Mouse (Mus musculus) heart, embryonic 10.5 days (tissue): Measurements from ENCODE around the gene Krba1. TPM values are rescaled to one million over a fixed set of nuclear protein-coding genes. Genes with fewer than 3 reads are reported as not detected.
A peak's percentile ranks its signal among the peaks of the same experiment; 100 is the strongest.

Source experiments
- DNase-seq: peaks from one replicate; pipeline ENCODE4 v3.0.0-alpha.2; 2017; ENCODE audit warnings: low spot score
- H3K27ac ChIP-seq: fragments of 300-500 bp; sonication (generic); 2 replicates; pipeline ENCODE4 v1.5.1; 2016; ENCODE audit warnings: mild to moderate bottlenecking
- H3K27me3 ChIP-seq: fragments of 300-500 bp; sonication (generic); 2 replicates; pipeline ENCODE4 v1.6.1; 2016; ENCODE audit warnings: mild to moderate bottlenecking; ENCODE audit not compliant: poor library complexity, insufficient read depth, severe bottlenecking
- H3K36me3 ChIP-seq: fragments of 300-500 bp; sonication (generic); 2 replicates; pipeline ENCODE4 v1.6.1; 2016; ENCODE audit warnings: mild to moderate bottlenecking, moderate library complexity
- H3K4me1 ChIP-seq: fragments of 300-500 bp; sonication (generic); 2 replicates; pipeline ENCODE4 v1.6.1; 2016; ENCODE audit warnings: mild to moderate bottlenecking
- H3K4me3 ChIP-seq: fragments of 300-500 bp; sonication (generic); 2 replicates; pipeline ENCODE4 v1.5.1; 2016; ENCODE audit warnings: mild to moderate bottlenecking, moderate library complexity
- H3K9me3 ChIP-seq: fragments of 300-500 bp; sonication (generic); 2 replicates; pipeline ENCODE4 v1.6.1; 2016; ENCODE audit warnings: mild to moderate bottlenecking, moderate library complexity
- WGBS: fragments of 180-500 bp; shearing (Covaris S2); methylation state at CpG from one replicate; pipeline ENCODE4 v1.1.7; 2016; 5-methylcytosine and 5-hydroxymethylcytosine counted together
- polyA plus RNA-seq: library from polyadenylated mRNA; unstranded; fragments of >200 nt; fragmentation: Nextera tagmentation; extraction: Ambion mirVana; gene quantifications from 2 replicates; pipeline ENCODE4 v1.2.1, GENCODE M21; 2016

The Krba1 gene
- polyA plus RNA-seq, 1 experiment from 2014 or later = 17.5 TPM

GRCm38 (mm10) chr6:48432893-48433816 lies 37.8 kb downstream of the Krba1 start:
- Histone ChIP-seq H3K36me3 (peaks cover 11% of the 10 kb centered on the region), H3K4me1 (peaks cover 24% of the 10 kb centered on the region), H3K9me3 (no peaks in the 10 kb centered on the region), H3K27me3 (peaks cover 25% of the 10 kb centered on the region), H3K4me3 (no peak overlapping the region), H3K27ac (no peak overlapping the region)
- 51% methylated on average over 12 of the region's 12 CpGs for WGBS
- no peak for DNase-seq

- H3K36me3 ChIP-seq = peaks cover 26% of the 10 kb centered on the region
- H3K9me3 ChIP-seq = no peaks in the 10 kb centered on the region
- no peak overlapping the region for H3K27ac ChIP-seq
- no peak for DNase-seq
- no peak overlapping the region for H3K4me3 ChIP-seq
- 64% methylated on average over 6 of the region's 6 CpGs for WGBS
- peaks cover 39% of the 10 kb centered on the region for H3K4me1 ChIP-seq
- H3K27me3 ChIP-seq = peaks cover 39% of the 10 kb centered on the region
Measured at GRCm38 (mm10) chr6:48434651-48435050, 39.3 kb downstream of the Krba1 start.

- Histone ChIP-seq H3K27ac (no peak overlapping the region), H3K36me3 (peaks cover 29% of the 10 kb centered on the region), H3K9me3 (no peaks in the 10 kb centered on the region), H3K27me3 (peaks cover 44% of the 10 kb centered on the region), H3K4me1 (peaks cover 44% of the 10 kb centered on the region), H3K4me3 (no peak overlapping the region)
- DNase-seq = no peak
- WGBS = 62% methylated on average over 5 of the region's 5 CpGs
Measured at GRCm38 (mm10) chr6:48435111-48435510, 39.7 kb downstream of the Krba1 start.

GRCm38 (mm10) chr6:48435706-48436349 lies 40.4 kb downstream of the Krba1 start:
- Histone ChIP-seq H3K9me3 (no peaks in the 10 kb centered on the region), H3K27ac (no peak overlapping the region), H3K4me3 (no peak overlapping the region), H3K4me1 (peaks cover 50% of the 10 kb centered on the region), H3K36me3 (peaks cover 29% of the 10 kb centered on the region), H3K27me3 (peaks cover 51% of the 10 kb centered on the region)
- WGBS = 75% methylated on average over 5 of the region's 5 CpGs
- no peak for DNase-seq

GRCm38 (mm10) chr6:48437679-48438376 lies 42.4 kb downstream of the Krba1 start:
- H3K27me3 ChIP-seq = peaks cover 62% of the 10 kb centered on the region
- H3K4me1 ChIP-seq = peaks cover 54% of the 10 kb centered on the region
- H3K36me3 ChIP-seq = peaks cover 47% of the 10 kb centered on the region
- DNase-seq = no peak
- WGBS = 26% methylated on average over 35 of the region's 35 CpGs
- H3K4me3 ChIP-seq = peak overlapping the region; percentile 52
- H3K9me3 ChIP-seq = no peaks in the 10 kb centered on the region
- peak overlapping the region; percentile 11; the same call in 1 of the 2 replicates for H3K27ac ChIP-seq

DNA sequence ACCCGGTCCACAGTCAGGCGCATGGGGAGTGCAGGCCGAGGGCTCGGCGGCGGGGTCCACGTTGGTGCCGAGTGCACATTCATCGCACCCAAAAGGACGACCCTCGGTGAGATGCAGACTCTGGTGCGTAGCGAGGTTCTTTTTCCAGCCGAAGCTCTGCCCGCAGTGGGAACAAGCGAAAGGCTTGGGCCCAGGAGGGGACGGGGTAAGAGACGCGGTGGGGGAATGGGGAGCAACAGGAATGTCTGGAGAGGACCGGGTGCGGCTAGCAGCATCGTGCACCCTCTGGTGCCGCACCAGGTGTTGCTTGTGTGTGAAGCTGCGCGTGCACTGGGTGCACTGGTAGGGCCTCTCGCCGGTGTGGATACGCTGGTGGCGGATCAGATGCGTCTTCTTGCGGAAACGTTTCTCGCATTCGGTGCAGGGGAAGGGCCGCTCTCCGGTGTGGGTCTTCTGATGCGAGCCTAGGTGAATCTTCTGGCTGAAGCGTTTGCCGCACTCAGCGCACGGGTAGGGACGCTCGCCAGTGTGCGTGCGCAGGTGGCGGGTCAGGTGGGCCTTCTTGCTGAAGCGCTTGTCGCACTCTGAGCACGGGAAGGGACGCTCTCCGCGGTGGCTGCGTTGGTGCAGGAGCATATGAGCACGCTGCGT lies 43.2 kb downstream of the Krba1 start:
- H3K9me3 ChIP-seq = no peaks in the 10 kb centered on the region
- DNase-seq = no peak
- H3K27me3 ChIP-seq = peaks cover 62% of the 10 kb centered on the region
- peak overlapping the region; percentile 52 for H3K4me3 ChIP-seq
- H3K4me1 ChIP-seq = peaks cover 51% of the 10 kb centered on the region
- H3K36me3 ChIP-seq = peaks cover 47% of the 10 kb centered on the region
- peak overlapping the region; percentile 16 for H3K27ac ChIP-seq
- WGBS = 15% methylated on average over 55 of the region's 55 CpGs

- Histone ChIP-seq H3K4me3 (no peak overlapping the region), H3K36me3 (peaks cover 47% of the 10 kb centered on the region), H3K27me3 (peaks cover 62% of the 10 kb centered on the region), H3K27ac (peak overlapping the region; percentile 16; the same call in 1 of the 2 replicates), H3K4me1 (peaks cover 55% of the 10 kb centered on the region), H3K9me3 (no peaks in the 10 kb centered on the region)
- no peak for DNase-seq
Measured at GRCm38 (mm10) chr6:48439654-48440053, 44.3 kb downstream of the Krba1 start.

- H3K36me3 ChIP-seq = peaks cover 47% of the 10 kb centered on the region
- H3K4me3 ChIP-seq = no peak overlapping the region; the same call in 1 of the 2 replicates
- H3K4me1 ChIP-seq = peaks cover 50% of the 10 kb centered on the region
- H3K27ac ChIP-seq = 0 out of 2 replicates have a peak overlapping the region, but pooled peaks have one; percentile 29
- no peak for DNase-seq
- H3K9me3 ChIP-seq = no peaks in the 10 kb centered on the region
- H3K27me3 ChIP-seq = peaks cover 62% of the 10 kb centered on the region
- 31% methylated on average over 14 of the region's 14 CpGs for WGBS
Measured at GRCm38 (mm10) chr6:48440306-48441014, 45.1 kb downstream of the Krba1 start.

DNA sequence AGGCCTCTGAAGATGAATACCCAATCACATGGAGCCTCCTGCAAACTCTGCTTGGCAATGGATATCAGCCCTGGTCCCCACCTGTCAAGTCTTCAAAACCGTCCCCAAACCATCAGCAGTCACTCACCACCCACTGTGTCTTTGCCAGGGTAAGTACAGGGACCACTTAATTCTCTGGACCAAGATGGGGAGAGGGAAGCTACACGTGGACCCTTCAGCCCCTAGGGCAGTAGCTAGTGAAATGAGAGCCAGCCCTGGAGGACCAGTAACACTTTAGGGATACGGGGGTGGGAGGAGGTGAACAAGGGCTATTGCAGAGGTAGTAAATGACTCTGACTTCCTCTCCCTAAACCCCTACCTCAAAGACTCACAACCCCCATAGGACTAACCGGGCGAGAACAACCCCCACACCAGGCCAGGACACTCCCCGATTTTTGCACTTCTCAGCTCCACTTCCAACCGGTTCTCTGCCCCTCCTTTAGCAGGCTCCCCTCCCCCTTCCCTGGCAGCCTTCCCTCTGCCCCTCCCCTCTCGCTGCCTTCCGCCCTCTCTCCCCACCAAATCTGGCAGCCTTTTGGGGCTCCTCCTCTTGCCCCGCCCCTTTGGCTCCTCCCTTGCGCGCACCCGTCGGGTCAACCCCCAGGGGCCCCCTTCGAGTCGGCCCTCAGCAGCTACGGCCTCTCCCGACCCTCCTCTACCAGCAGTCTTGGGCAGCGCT lies 48.4 kb downstream of the Krba1 start:
- peaks cover 44% of the 10 kb centered on the region for H3K27me3 ChIP-seq
- H3K4me1 ChIP-seq = peaks cover 53% of the 10 kb centered on the region
- 2% methylated on average over 19 of the region's 19 CpGs for WGBS
- H3K27ac ChIP-seq = peak overlapping the region; percentile 91
- H3K9me3 ChIP-seq = no peaks in the 10 kb centered on the region
- H3K4me3 ChIP-seq = peak overlapping the region; percentile 80
- peaks cover 30% of the 10 kb centered on the region for H3K36me3 ChIP-seq
- peak; percentile 98 for DNase-seq

- Histone ChIP-seq H3K36me3 (peaks cover 22% of the 10 kb centered on the region), H3K27me3 (peaks cover 36% of the 10 kb centered on the region), H3K9me3 (no peaks in the 10 kb centered on the region), H3K4me1 (peaks cover 45% of the 10 kb centered on the region), H3K27ac (peak overlapping the region; percentile 91), H3K4me3 (peak overlapping the region; percentile 80)
- DNase-seq = peak; percentile 94
- 3% methylated on average over 31 of the region's 34 CpGs for WGBS
Measured at GRCm38 (mm10) chr6:48444310-48445180, 49.2 kb downstream of the Krba1 start.
